Mouse (Mus musculus): Measurements from ENCODE around the gene Rab4a.

Rab4a gene

DNA sequence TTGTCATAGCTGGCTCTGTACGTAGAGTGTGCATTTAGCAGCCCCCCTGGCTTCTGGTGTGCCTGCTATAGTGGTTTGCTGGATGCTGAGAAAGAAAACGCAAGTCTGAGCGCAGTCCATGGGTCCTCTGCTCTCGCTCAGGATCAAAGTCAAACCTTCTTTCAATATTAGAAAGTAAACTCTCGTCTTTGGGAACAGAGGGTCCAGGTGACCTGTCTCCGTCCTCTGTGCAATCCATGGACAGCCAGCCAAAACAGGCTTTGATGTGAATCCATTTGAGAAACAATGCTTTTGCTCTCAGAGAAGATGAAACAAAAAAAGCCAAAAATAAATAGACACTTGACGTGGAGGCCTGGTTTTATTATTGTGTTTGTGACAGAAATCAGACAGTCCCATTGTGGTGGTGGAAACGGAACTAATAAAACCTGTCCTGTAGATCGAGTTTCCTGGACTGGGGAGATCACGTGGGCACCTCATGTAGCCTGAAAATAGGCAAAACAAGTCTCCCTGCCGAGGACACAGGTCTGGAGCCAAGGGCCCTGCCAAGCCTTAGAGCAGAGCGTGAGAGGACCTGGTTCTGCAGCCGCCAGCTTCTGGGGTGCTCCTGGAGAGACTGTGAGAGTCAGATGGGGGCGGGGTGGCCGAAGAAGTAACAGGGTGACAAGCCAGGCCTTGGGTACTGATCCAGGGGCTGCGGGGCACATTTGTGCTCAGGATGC is 7.5 kb downstream of the Rab4a start:
- CTCF ChIA-PET = no interaction called here

DNA sequence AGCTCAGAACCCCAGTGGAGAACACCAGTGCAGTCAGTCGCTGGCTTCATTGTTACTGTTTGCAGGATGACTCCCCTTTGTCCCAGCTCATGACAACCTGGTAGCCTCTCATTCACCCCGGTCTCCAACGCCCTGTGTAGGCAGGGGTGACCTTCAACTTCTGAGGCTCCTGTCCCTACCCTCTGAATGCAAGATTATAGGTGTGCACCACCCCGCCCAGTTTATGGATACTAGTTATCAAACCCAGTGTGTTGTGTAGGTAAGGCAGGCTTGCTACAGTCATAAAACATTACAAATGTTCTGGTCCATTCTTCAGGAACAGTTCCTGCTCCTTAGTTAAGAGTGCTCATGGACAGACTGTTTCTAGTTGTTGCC is 8.1 kb downstream of the Rab4a start:
- CTCF ChIA-PET = interaction anchor here (0.6 kb wide), 1 partner anchor 32 kb away, joined by 3 read pairs; no protein-coding TSS in a partner anchor

DNA sequence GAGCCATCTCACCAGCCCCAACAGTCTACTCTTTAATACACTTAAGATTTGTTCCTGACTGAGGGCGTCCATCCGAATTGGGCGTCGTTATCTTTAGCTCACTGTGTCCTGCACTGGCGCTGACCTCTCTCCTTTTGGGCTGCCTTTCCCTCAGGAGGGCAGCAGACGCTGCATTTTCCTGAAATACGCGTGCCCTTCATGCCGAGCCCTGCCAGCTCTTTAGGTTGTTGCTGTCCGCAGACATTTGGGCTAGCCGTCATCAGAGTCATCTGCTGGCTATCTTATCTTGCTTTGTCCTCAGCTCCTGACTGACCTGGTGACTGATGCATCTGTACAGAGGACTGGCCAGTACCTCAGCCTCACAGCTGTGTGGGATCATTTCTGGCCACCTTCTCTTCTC is 9.5 kb downstream of the Rab4a start:
- CTCF ChIA-PET = no interaction called here

DNA sequence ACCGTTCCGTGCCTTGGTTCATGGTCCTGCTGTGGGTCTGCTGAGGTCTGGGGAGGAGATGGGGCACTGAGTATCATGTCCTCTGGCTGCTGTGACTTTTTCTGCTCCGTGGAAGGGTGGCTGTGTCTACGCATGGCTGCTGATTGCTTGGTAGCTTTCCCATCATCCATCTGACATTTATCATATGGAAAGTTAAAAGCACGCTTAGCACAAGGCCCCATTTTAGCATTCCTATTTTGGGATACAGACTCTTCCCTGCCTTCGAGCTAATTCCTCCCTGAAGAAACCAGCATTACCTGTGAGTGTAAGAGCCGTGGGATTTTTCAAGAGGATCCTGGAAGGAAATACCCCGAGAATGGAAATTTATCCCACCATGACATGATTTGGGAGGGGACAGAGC is 11.2 kb downstream of the Rab4a start:
- CTCF ChIA-PET = interaction anchor here (0.6 kb wide), 1 partner anchor 1753 kb away, joined by 3 read pairs; no protein-coding TSS in a partner anchor

DNA sequence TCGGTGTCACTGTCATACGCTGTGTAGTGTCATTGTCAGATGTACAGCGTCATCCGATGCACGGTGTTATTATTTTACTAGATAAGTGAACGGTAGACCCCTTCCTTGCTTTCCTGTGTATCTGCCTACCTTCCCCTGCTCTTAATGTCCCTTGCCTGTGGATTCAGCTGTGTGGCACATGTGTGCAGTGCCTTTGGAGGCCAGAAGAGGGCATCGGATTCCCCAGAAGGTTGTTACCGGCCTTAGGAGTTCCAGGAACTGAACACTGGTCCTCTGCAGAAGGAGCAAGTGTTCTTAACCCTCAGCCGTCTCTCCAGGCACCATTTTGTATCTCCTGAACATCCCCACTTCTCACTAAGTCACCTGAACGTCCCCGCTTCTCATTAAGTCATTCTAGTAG is 12.0 kb downstream of the Rab4a start:
- CTCF ChIA-PET = no interaction called here

DNA sequence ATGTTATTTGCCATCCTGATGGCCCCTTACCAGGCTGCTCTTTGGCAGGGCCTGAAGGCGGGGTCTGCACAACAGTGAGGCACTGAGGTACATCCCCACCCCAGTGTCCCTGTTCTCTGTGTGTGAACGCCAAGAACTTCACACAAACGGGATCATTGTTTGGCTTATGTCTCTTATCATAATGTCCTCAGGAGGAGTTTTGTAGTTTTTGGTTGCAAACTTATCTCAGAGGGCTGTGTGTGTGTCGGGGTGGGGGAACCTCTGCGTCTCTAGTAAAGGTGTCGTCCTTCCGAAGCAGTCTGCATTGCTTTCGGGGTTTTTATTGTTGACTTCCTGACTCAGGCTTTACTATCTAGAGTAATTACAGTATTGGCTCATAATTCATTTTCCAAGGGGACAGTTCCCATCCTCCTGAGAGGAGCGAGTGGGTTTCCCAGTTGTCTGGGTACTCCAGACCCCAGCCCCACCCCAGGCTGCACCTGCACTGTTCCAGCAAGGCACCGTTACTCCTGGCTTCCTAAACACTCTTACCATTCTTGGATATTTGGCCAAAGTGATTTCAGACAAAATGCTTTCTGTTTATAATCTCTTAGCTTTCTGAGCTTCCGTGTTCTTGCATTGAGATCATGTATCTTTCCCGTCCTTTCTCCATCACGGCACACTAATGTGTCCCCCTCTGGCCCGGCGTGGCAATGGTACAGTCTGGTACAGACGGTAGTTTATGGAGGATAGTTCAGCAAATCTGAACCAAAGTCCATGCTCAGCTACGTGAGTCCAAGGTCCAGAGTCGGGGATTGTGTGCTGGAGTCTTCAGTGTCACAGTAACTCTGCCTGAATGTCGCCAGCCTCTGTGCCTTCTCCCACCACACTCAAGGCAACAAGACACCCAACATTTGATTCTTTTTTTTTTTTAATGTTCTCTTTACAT is 14.2 kb downstream of the Rab4a start:
- CTCF ChIA-PET = no interaction called here

DNA sequence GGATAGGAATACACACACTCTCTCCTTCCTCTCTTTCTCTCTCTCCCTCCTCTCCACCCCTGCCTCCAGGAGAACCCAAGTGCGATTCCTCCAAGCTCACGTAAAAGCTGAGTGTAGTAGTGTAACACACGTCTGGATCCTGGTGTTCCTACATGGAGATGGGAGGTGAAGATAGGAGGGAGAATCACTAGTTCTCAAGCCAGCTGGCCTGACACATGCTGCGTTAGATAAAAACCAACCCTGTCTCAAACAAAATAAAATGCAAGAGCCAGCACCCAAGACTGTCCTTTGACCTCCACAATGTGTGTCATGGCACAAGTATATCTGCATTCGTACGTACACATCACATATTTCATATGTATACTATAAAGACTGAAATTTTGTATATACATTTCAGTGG is 15.0 kb downstream of the Rab4a start:
- CTCF ChIA-PET = no interaction called here

DNA sequence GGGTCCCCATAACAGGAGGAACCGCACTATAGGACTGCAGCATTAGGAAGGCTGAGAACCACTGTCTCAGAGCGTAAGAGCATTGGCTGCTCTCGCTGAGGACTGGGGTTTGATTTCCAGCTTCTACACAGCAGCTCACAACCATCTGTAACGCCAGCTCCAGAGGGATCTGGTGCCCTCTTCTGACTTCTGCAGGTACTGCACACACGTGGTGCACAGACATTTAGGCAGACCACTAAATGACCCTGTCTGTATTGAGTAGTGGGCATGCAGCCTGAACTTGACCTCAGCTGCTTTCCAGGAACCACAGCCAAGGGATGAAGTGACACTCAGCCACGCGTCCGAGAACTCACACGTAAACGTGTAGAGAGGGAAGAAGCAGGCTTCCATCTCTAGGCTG is 17.3 kb downstream of the Rab4a start:
- CTCF ChIA-PET = no interaction called here

DNA sequence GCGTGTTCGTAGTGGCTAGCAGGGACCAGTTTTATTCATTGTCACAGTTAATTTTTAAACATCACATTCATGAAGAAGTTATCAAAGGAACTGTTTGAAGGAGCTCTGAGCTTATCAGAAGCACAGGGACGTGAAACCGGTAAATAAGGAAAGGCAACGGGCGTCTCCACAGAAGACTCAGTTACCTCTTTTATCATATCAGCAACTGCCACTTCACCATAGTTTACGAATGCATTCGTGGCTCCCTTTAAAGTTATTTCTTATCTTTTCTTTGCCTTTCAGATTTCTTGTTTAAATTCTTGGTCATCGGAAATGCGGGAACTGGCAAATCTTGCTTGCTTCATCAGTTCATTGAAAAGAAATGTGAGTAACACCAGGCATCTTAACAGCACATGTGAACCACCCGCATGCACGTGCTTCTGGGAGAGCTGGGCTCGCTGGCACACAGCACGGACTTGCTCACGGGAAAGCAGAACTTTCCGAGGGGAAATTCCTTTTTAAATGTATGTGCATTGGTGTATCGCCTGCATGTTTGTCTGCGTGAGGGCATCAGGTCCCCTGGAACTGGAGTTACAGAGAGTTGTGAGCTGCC is 17.8 kb downstream of the Rab4a start:
- CTCF ChIA-PET = no interaction called here

DNA sequence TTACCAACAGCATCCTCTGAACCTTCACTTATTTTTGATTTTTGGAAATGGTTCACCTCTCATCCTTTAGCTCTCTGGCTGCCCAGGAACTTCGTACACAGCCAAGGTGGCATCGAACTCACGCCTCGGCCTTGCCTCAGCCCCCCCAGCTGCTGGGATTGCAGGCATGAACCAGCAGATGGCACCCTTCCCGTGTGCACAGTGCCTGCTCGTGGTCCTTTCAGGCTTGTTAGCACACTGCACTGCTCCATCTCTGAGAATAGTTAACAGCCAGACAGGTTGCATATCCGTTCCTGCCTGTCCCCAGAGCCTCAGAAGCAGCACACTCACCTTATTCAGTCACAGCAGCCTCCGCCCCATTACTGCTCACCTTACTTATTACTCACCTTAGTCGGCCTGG is 20.2 kb downstream of the Rab4a start:
- CTCF ChIA-PET = no interaction called here

DNA sequence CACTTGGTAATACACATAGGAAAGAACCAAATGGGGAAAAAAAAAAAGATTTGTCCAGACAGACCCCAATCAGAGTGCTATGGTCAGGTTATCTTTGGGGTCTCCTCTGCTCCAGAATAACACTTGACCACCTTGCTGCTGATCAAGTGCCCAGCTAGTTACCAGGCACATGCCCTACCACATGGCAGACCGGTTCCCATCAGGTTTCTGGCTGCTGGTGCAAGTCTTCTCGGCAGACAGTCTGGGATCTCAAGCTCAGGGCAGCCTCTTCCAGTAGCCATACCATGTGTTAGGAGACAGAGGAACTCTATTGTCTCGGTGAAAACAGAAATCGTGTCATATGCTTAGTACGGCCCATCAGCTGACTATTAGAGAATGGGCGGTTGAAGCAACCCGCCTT is 21.0 kb downstream of the Rab4a start:
- CTCF ChIA-PET = no interaction called here

DNA sequence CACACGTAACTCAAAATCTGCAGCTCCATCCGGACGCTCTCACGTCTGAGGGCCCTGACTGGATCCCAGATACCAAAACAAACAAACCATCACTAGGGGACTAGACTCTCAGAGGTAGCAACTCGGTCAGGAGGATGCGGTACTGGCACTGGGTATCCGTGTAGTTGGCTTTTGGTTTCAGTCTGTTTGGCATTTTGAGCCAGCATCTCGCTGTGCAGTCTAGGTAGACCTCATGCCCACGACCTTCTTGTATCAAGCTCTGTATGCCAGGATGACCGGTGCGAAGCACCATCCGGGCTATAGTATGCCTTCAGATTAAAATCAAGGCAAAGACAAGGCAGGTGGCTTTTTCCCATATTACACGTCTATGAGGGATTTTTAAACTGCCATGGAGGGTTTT is 21.7 kb downstream of the Rab4a start:
- CTCF ChIA-PET = no interaction called here

DNA sequence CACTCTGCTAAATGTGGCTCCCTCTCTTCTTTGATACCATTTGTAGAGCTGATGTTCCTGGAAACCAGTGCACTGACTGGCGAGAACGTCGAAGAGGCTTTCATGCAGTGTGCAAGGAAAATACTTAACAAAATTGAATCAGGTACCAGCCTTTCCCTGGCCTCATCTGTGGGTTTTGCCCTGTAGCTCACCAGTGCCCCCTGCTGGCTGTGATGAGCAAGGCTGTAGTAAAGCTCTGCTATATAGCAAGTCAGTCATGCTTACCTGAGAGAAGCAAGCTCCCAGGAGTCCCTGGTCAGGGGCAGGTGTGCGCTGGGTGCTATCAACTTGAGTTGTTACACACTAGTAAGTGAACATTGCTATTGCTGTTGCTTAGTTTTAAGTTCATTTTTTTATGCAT is 27.0 kb downstream of the Rab4a start:
- CTCF ChIA-PET = no interaction called here

DNA sequence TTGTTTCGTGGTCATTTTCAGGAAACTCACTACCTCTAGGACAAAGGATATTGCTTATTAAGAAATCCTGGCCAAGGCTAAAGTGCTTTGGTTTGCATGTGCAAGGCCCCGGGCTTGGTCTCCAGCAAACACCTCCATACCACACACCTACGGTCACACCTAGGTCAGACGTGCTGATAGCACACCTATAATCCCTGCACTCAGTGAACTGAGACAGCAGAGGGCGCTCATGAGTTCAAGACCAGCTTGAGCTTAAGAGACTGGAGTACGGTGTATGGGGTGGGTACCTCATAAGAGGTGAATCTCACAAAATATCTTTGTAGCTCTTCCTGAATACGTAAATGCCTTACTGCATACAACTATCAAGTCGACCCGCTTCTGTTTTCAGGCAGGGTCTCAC is 29.7 kb downstream of the Rab4a start:
- CTCF ChIA-PET = no interaction called here

DNA sequence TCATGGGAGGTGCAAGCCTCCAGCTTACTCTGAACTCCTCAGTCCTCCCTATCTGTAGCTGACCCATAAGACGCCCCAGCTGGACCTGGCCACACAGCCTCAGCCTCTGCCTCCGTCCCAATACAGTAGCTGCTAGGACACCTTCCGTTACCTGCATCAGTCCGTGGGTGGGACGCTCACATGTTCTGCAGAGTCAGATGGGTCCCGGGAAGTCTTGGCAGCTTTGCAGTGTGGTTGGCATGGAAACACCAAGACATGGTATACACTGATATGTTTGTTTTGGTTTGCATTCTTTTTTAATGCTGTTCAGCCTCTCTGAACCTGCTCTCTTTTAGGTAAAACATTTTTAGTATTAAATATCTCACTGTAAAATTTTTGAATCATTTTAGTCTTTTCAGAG is 30.6 kb downstream of the Rab4a start:
- CTCF ChIA-PET = no interaction called here

DNA sequence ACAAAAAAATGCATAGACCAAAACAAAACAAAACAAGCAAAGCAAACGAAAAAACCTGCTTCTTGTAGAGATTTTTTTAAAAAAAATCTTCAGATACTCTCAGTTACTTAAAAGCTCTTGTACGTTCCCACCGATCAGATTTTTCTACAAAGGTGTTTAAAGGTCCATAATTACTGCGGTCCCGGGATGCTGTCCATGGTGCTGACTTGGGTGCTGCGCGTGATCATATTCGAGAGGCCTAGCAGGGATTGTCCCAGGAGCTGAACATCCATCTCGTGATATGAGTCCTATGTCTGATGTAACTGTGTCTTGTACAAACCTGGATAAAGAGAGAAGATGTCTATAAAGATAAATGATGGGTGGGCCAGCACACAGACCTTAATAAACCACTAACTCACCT is 32.7 kb downstream of the Rab4a start:
- CTCF ChIA-PET = interaction anchor here (0.7 kb wide), 1 partner anchor 21 kb away, joined by 3 read pairs; the partner anchor contains the start of gene Ccsap

DNA sequence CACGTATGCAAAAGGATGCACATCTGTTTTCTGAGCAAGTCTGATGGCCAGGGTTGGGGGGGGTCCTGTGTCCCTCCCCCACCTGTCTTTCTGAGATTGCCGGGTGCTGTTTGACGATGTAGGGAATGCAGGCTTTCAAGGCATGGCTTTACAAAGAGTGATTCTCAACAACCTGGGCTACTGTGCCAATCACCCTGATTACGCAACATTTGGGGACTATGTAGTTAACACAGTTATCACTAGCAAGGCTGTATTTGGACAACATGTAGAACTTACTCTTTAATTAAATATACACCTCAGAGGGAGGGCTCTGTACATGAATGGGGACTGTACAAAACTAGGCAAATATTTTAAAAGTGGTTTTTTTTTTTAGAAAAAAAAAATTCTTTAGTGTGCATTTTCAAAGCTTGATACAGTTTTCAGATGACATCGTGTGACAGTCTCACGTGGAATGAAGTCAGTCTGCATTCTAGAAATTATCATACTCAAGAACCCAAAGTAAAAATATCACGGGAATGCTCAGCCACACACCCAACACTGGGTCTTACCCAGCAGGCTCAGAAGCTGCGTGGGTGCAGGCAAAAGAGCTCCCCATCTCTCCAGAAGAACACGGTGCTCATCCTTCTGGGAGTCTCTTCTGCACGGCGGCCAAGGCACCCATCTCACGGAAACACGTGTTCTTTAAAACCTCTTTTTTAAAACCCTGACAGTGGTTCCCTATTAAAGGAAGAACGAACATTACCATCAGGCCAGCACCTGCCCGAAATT is 35.0 kb downstream of the Rab4a start:
- CTCF ChIA-PET = no interaction called here

DNA sequence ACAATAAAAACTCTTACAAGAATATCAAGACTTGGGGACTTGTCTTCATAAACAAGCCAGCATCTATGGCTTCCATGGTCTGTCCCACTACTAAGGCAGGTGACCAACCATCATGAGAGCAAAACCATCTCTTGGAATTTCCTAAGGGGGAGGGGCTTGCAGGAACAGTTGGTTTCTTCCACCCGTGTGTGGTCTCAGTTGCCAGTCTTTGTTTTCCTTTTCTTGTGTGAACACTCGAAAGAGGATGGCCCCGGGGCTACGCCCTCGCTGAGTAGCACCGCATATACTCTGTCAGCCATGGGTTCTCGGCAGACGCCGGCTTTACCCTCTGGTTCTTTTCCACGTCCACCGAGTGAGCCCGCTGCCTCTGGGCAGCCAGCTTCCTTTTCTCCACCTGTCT is 36.3 kb downstream of the Rab4a start:
- CTCF ChIA-PET = no interaction called here

DNA sequence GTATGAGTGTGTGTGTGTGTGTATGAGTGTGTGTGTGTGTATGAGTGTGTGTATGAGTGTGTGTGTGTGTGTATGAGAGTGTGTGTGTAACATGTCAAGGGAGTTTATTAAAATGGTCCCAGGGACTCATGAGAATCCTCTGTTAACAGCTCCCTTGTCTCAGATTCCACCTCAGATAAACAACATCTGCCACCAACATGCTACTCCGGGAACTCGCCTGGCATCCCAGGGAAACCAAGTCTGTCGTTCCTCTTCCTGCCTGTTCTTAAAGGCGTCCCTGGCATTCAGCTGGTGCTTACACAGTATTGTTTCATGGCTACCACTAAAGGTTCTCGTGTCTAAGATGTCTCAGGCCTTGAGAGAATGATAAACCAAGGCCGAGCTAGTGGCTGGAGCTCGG is 38.6 kb downstream of the Rab4a start:
- CTCF ChIA-PET = no interaction called here

DNA sequence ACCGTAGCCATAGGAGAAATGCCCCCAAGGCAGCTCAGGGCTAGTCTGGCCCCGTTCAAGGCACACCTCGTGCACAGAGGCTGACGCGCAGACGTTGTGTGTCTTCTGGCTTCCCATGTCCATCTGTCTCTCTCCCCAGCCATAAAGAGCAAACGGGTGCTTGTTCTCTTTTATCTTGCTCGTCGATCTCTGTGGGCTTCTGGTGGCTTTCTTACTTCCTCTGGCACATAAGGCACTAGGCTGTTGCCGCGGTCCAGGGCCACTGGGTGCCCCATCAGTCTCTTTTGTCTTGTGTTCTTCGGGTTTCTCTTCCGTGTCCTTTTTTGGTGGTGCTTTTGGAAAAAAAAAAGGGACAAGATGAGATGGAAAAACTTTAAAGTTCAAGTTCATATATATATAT is 39.3 kb downstream of the Rab4a start:
- CTCF ChIA-PET = interaction anchor here (0.7 kb wide), 1 partner anchor 31 kb away, joined by 3 read pairs; no protein-coding TSS in a partner anchor

DNA sequence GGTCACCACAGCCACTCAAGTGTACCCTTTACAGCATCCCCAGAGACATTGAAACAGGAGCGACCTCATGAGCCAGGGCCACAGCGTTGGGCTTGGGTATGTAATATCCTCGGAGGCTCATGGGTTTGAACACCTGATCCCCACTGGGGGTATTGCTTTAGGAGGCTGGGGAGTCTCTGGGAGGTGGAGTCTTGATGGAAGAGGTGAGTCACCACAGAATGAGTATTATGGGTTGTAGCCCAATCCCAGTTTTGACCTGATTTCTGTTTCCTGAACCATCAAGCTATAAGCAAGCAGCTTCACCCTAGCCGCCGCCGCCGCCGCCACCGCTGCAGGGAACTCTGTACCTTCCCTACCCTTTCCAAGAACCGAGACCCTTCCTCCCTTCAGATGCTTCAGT is 40.2 kb downstream of the Rab4a start:
- CTCF ChIA-PET = interaction anchor here (0.7 kb wide), 1 partner anchor 32 kb away, joined by 3 read pairs; no protein-coding TSS in a partner anchor

DNA sequence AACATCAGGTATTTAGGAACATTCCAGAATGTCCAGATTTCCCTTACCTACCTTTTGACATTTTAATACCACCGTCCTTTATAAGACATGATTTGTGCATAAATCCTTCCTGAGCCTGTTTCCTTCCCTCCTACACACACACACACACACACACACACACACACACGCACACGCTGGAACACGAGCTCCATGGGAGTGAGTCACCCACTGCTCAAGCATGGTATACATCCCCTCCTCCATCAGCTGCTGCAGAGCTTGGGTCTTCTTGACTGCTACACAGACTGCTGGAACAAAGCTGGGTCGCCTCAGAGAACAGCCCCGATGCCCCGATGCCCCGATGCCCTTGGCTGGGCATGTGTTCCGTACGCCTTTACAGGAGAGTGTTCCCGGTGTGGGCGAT is 40.7 kb downstream of the Rab4a start:
- CTCF ChIA-PET = no interaction called here

All from spleen, embryonic (tissue).